Mouse (Mus musculus) layer of hippocampus, adult 9-10 months (tissue): ENCODE measurements around the gene Aqp7.

Experiments
- DNase-seq: peaks from one replicate; pipeline ENCODE4 v3.0.0; 2022; ENCODE audit warnings: low spot score

Aqp7 gene

GRCm38 (mm10) chr4:41057361-41057760 lies 9.4 kb upstream of the Aqp7 start:
- no peak for DNase-seq

- no peak for DNase-seq
Measured at GRCm38 (mm10) chr4:41056742-41057332, 8.9 kb upstream of the Aqp7 start.

GRCm38 (mm10) chr4:41056253-41056652 lies 8.3 kb upstream of the Aqp7 start:
- no peak for DNase-seq

GRCm38 (mm10) chr4:41055111-41055510 lies 7.2 kb upstream of the Aqp7 start:
- DNase-seq, result no peak

GRCm38 (mm10) chr4:41051781-41052180 lies 3.8 kb upstream of the Aqp7 start:
- DNase-seq, result no peak

DNA sequence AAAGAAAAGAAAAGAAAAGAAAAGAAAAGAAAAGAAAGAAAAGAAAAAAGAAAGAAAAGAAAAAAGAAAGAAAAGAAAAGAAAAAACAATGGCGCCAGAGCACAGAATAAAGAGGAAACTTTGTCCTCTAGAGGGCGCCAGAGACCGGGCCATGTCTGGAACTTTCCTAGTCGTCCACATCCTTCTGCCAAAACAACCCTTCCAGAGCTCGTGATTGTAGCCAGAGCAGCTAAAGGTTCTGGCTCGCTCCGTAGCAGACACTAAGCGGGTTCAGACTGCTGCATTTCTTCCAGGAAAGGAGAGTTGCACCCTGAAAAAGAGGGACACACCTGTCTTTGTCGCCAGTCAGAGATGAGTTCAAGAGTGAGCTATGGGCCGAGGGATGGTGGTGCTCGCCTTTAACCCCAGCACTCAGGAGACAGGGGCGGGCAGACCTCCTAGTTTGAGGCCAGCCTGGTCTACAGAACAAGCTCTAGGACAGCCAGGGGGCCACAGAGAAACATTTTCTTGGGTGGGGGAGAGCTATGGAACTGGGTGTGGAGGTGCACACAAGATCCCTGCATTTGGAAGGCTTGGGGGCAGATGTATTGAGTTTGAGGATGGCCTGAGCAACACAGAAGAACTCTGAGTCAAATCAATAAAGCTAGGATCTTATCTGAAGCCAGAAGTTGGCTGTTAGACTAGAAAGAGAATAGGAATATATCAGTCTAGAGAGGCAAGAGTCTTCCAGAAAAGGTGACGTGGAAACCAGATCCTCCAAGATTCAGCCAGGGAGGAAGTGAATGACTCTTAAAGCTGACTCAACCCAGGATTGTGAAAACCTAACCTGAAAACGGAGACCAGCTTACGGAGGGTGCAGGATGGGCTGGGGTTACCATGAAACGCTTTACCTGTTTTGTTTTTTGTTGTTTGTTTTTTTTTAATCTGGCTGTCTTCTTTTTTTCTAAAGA lies 3.1 kb upstream of the Aqp7 start:
- DNase-seq, result peak; percentile 57

- no peak for DNase-seq
Measured at GRCm38 (mm10) chr4:41048926-41049325, 987 bp upstream of the Aqp7 start.

- DNase-seq, result no peak
Measured at GRCm38 (mm10) chr4:41046254-41046795, 1.6 kb downstream of the Aqp7 start.

DNA sequence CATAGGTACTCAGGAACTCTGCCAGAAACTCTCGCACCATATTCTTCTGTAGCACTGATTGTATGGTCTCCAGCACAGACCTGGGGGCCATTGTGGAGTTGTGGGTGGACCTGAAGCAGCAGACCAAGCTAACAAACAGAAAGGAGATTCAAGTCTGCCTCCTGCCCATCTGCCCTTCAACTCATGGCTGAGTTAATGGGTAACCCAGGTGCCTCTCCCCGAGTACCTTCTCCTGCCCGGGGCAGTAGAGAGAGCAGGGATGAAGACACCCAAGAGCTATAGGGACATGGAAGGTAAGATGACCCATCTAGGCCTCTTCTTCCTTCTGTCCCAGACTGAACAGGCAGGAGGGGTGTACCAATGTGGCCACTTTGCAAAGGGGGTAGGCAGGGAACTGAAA lies 2.7 kb downstream of the Aqp7 start:
- DNase-seq, result no peak

GRCm38 (mm10) chr4:41043961-41044360 lies 4.0 kb downstream of the Aqp7 start:
- no peak for DNase-seq

DNA sequence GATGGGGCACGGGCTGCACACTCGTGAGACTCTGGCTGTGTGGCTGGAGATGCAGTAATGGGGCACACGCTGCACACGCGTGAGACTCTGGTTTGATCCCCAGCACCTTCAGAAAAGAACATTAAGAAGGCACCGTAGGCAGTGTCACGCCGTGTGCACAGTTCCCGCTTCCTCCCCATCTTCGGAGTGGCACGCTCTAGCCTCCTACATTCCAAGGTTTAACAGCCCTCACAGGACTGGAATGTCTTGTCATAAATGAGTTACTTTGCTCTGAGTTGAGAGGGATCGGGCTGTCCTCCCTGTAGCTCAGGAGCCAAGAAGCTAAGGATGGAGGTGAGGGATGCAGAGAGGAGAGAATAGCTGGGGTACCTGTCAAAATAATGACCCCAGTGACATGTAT lies 5.1 kb downstream of the Aqp7 start:
- no peak for DNase-seq

DNA sequence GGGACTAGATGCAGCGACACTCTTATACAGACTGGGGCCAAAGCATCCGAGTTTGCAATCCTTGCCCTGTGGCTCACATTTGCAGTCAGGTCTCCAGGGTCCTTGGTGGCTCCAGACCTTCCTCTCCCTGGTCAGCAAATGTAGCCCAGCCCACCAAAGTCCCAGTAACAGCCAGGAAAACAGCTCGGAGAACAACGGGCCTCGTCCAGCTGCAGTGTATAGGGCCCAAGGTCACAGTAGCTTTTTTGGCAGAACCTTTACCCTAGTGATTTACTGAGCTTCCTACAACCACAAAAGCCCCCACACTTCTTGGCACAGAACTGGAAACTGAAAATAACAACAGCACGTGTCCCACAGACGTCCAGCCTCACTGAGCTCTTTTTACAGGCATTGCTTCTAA lies 7.0 kb downstream of the Aqp7 start:
- DNase-seq, result no peak

- DNase-seq, result no peak
Measured at GRCm38 (mm10) chr4:41037942-41038341, 10.0 kb downstream of the Aqp7 start.

DNA sequence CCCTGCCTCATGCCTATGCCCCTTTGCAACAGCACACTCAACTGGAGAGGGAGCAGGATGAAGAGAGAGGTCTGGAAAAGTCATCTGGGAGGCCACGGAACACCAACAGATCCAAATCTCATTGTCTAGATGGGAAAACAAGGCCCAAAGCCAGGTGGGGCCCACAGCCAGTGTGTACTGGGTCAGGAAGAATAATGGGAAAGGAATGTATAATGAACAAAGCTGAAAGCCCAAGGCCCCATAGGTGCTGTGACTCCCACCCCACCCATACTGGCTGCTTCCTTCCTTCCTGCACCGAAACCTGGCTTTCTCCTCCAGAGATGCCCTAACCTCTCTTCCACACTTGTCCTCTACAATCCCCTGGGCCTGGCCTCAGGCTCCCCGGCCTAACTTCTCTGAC lies 16.7 kb downstream of the Aqp7 start:
- no peak for DNase-seq

GRCm38 (mm10) chr4:41029372-41029771 lies 18.6 kb downstream of the Aqp7 start:
- DNase-seq, result peak; percentile 54

GRCm38 (mm10) chr4:41028272-41028671 lies 19.7 kb downstream of the Aqp7 start:
- DNase-seq, result no peak

GRCm38 (mm10) chr4:41027872-41028271 lies 20.1 kb downstream of the Aqp7 start:
- no peak for DNase-seq

DNA sequence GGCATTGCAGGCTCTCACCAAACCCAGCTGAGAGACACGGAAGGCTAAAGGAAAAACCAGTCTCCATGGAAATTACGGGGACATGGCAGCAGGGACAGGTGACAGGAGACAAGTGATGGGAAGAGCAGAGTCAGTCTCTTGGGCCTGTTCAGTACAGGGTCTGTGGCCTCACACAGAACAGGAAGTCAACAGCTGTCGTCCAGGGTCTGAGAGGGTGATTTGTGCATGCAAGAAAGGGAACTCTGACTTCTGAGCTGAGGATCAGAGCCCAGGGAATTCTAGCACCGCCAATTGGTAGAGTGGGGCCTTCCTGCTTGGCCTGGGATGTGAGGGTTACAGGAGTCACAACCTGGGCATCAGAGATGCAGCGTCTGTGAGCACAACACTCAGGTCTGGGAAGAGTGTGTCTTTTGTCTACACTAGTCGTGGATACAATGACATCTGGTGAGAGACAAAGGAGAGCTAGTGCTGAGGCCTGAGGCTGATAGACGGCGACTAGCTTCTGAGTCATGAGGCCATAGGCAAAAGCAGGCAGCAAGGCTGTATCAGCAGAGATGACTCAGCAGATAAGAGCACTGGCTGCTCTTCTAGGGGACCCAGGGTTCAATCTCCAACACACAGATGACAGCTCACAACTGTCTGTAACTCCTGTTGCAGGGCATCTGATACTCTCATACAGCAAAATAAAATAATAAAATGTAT lies 21.7 kb downstream of the Aqp7 start:
- no peak for DNase-seq

- DNase-seq, result no peak
Measured at GRCm38 (mm10) chr4:41021094-41021493, 26.8 kb downstream of the Aqp7 start.

DNA sequence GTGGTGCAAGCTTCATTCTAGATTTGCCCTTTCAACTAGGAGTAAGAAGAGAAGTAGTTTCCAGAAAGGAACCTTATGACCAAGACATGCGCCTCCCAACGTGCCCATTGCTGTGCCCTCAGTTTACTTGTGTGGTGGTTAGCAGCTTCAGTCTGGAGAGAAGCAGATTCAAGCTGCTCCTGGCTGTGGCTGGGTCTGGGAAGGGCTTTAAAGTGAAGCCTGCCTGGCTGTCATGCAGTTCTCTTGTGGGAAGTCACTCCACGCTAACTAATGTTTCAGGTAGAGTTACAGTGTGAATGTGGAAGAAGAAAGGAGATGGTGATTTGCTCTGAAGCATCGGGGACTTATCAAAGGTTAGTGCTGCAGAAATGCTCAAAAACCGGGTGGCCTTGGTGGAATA lies 32.1 kb downstream of the Aqp7 start:
- no peak for DNase-seq

DNA sequence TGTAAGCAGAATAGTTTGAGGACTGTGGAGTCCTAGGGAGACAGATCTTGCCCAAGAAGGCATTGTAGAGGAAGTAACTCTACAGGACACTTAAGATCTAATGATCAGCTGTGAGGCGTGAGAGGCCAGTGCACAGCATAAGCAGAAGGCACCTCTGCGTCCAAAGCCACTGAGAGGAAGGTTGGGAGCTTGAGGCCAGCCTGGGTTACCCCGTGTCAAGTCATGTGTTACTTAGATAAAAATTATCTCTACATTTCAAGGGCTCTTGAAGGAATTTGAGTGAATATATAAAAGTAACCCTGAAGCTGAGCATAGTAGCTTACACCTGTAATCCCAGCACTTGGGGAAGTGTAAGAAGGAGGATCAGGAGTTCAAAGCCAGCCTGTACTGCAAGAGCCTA lies 34.6 kb downstream of the Aqp7 start:
- no peak for DNase-seq

GRCm38 (mm10) chr4:41000842-41001639 lies 46.9 kb downstream of the Aqp7 start:
- DNase-seq, result no peak
